Mouse (Mus musculus) megakaryocyte, embryonic 14.5 days (primary cell): Measurements from ENCODE around the gene Lama5.

Experiments used
- FLI1 ChIP-seq: IDR thresholded peaks from 2 replicates; pipeline ENCODE4 v1.6.1; 2012; ENCODE audit warnings: low read length, inconsistent platforms, mixed read lengths
- GATA1 ChIP-seq: IDR thresholded peaks from 3 replicates; pipeline ENCODE4 v1.6.1; 2012; ENCODE audit warnings: mixed read lengths, low read length, inconsistent platforms, borderline replicate concordance

DNA sequence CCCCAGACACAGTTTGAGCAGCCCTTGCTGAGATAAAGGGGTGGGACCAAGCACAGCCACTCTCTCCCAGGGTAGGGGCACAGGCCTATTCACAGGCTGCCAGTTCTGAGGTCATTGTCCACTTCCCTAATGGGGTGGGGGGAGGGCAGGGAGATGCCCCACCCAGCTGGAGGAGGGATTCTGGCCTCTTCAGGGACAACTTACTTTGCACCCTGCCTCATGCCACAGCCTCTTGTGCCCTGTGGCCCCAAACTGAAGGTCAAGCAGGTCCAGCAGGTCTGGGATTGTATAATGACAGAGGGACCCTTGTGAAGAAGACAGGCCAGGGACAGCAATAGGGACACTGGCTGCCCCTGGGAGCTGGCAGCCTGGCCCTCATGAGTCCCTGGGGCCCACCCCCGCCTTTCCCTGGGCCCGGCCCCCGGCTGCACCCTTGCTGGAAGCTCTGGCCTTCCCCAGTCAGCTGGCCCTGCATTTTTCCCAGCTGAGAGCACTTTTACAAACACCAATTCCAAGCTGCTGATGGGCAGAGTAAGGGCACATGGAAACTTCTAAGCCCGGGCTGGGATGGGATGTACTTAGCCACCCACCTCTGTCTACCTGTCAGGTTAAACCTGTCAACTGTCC, 11.2 kb downstream of the Lama5 start:
- no peak for TF ChIP-seq GATA1
- TF ChIP-seq FLI1, result no peak
